Mouse (Mus musculus) granulocyte monocyte progenitor cell, adult 5-6 weeks (primary cell): Measurements from ENCODE around the gene Pdgfa. TPM values are rescaled to one million over a fixed set of nuclear protein-coding genes. Genes with fewer than 3 reads are reported as not detected.

ENCODE experiments used
- ATAC-seq: replicated peaks from 2 replicates; pipeline ENCODE4 v1.8.0; 2016; ENCODE audit warnings: mild to moderate bottlenecking, moderate TSS enrichment, inconsistent platforms; ENCODE audit not compliant: poor library complexity, severe bottlenecking
- total RNA-seq, 2 experiments: library from RNA; stranded (forward) in 1 of 2; stranded (reverse) in 1 of 2; fragments of 200-712, 200-1000 nt in 1 of 2; fragments of >200 nt in 1 of 2; fragmentation: Nextera tagmentation in 1 of 2; gene quantifications; 2 replicates each; pipeline ENCODE4 v1.2.3; 2014 to 2017

Pdgfa gene
- total RNA-seq, 2 experiments from 2014 or later: not detected

DNA sequence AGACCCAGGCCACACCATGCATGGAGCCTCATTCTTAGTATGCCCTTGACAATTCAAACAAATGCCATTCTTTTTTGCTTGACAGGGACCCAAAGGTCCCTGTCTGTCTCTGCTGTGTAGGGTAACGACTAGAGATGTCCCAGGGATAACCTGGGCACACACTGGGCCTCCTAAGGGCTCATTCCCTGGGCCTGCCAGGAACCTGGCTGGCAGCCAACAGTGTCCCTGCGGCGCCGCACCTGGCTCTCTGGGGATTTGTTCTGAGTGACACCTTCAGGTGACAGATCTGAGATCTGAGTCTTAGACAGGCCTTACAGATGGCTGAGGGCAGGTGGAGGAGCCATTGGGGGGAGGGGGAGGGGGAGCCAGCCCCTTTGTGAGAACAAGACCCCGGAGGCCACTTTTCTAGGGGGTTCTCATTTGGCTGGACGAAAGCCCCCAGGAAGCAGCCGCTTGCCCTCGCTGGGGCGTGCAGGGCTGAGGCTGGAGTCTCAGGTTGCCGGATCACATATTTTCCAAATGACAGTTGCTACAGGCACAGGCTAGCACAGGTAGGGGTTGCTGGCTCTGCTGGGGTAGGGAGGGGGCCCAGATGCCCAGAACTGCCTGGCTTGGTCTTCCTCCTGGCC is 67.2 kb downstream of the Pdgfa start:
- no peak for ATAC-seq

Other genes with a start within 250 kb of the Pdgfa start
- gene Fam20c, start 242.9 kb downstream of the Pdgfa start, total RNA-seq (2014; fragmentation: Nextera tagmentation): 1.5 and 6.0 TPM in 2 replicates
- gene Fam20c, start 242.9 kb downstream of the Pdgfa start, total RNA-seq (2017): 1.4 and 4.7 TPM in 2 replicates
- gene Gm5294, start 177.3 kb downstream of the Pdgfa start, total RNA-seq (2014; fragmentation: Nextera tagmentation): not detected in 2 replicates
- 0.52 TPM in 2 replicates for gene Gm5294, start 177.3 kb downstream of the Pdgfa start, total RNA-seq (2017)
- 1.4 TPM in 1 of 2 replicates, not detected in the other for gene Prkar1b, start 152.6 kb upstream of the Pdgfa start, total RNA-seq (2014; fragmentation: Nextera tagmentation)
- 0.10 and 0.17 TPM in 2 replicates for gene Prkar1b, start 152.6 kb upstream of the Pdgfa start, total RNA-seq (2017)
- 8.3 and 9.8 TPM in 2 replicates for gene Dnaaf5, start 152.9 kb upstream of the Pdgfa start, total RNA-seq (2014; fragmentation: Nextera tagmentation)
- gene Dnaaf5, start 152.9 kb upstream of the Pdgfa start, total RNA-seq (2017): 7.8 TPM in 2 replicates
- gene Sun1, start 203.3 kb upstream of the Pdgfa start, total RNA-seq (2014; fragmentation: Nextera tagmentation): 33.4 and 43.0 TPM in 2 replicates
- gene Sun1, start 203.3 kb upstream of the Pdgfa start, total RNA-seq (2017): 23.3 and 33.9 TPM in 2 replicates